Mouse (Mus musculus) olfactory bulb, adult 2 months (tissue): Measurements from ENCODE around the gene Plcb4. TPM values are rescaled to one million over a fixed set of nuclear protein-coding genes. Genes with fewer than 3 reads are reported as not detected.

Experiments
- H3K27ac ChIP-seq: fragments of 200-500 bp; 2 replicates; pipeline ENCODE4 v1.5.1; 2012; ENCODE audit warnings: low read depth, low read length; ENCODE audit not compliant: insufficient read depth
- H3K4me1 ChIP-seq: fragments of 200-500 bp; 2 replicates; pipeline ENCODE4 v1.6.1; 2012; ENCODE audit warnings: low read length; ENCODE audit not compliant: control insufficient read depth, insufficient read depth
- H3K4me3 ChIP-seq: fragments of 200-500 bp; 2 replicates; pipeline ENCODE4 v1.5.1; 2012; ENCODE audit warnings: mild to moderate bottlenecking, low read depth, low read length, moderate library complexity; ENCODE audit not compliant: insufficient read depth
- CTCF ChIP-seq: fragments of 200-500 bp; IDR thresholded peaks from 2 replicates; pipeline ENCODE4 v1.5.1; 2012; ENCODE audit warnings: low read depth, mild to moderate bottlenecking, low read length, moderate library complexity; ENCODE audit not compliant: insufficient read depth
- POLR2A ChIP-seq: fragments of 200-500 bp; IDR thresholded peaks from 2 replicates; pipeline ENCODE4 v1.6.1; 2012; ENCODE audit warnings: mild to moderate bottlenecking, low read depth, low read length, moderate library complexity; ENCODE audit not compliant: insufficient read depth
- WGBS: fragments of 180-500 bp; shearing (Covaris S2); methylation state at CpG from one replicate; pipeline ENCODE4 v1.1.7; 2018; 5-methylcytosine and 5-hydroxymethylcytosine counted together
- polyA plus RNA-seq: library from polyadenylated mRNA; stranded (reverse); fragments of >200 nt; gene quantifications from 2 replicates; pipeline ENCODE4 v1.2.4, GENCODE M21; 2012; ENCODE audit warnings: low replicate concordance; ENCODE audit not compliant: missing spikeins, insufficient read depth, insufficient read length

Plcb4 gene
- polyA plus RNA-seq, 1 experiment = not detected

GRCm38 (mm10) chr2:135759499-135760095 lies 100.8 kb downstream of the Plcb4 start:
- WGBS = 67% methylated on average over 6 of the region's 6 CpGs
- Histone ChIP-seq H3K4me3 (no peak overlapping the region), H3K27ac (no peak overlapping the region), H3K4me1 (no peaks in the 10 kb centered on the region)
- TF ChIP-seq CTCF (no peak), POLR2A (no peak)

- no peak for TF ChIP-seq POLR2A
- no peak for TF ChIP-seq CTCF
- Histone ChIP-seq H3K4me3 (no peak overlapping the region), H3K27ac (no peak overlapping the region), H3K4me1 (no peaks in the 10 kb centered on the region)
- WGBS = 88% methylated on average over 8 of the region's 8 CpGs
These were observed 102.5 kb downstream of the Plcb4 start for GRCm38 (mm10) chr2:135761226-135761802.

- Histone ChIP-seq H3K4me3 (no peak overlapping the region), H3K27ac (no peak overlapping the region), H3K4me1 (peaks cover 2% of the 10 kb centered on the region; the same call in 1 of the 2 replicates)
- TF ChIP-seq POLR2A (no peak), CTCF (no peak)
- 62% methylated on average over 8 of the region's 8 CpGs for WGBS
These were observed 105.9 kb downstream of the Plcb4 start for GRCm38 (mm10) chr2:135764706-135765105.

- H3K4me3 ChIP-seq = no peak overlapping the region
- H3K4me1 ChIP-seq = peaks cover 11% of the 10 kb centered on the region; the same call in 1 of the 2 replicates
- WGBS = 92% methylated on average over 6 of the region's 6 CpGs
- no peak overlapping the region for H3K27ac ChIP-seq
- no peak for TF ChIP-seq CTCF
- TF ChIP-seq POLR2A = no peak
These were observed 107.8 kb downstream of the Plcb4 start for GRCm38 (mm10) chr2:135766471-135767063.

GRCm38 (mm10) chr2:135767535-135767934 lies 108.7 kb downstream of the Plcb4 start:
- Histone ChIP-seq H3K4me3 (no peak overlapping the region), H3K27ac (no peak overlapping the region), H3K4me1 (peaks cover 11% of the 10 kb centered on the region; the same call in 1 of the 2 replicates)
- TF ChIP-seq POLR2A = no peak
- no peak for TF ChIP-seq CTCF
- 81% methylated on average over 5 of the region's 5 CpGs for WGBS

GRCm38 (mm10) chr2:135769701-135770100 lies 110.9 kb downstream of the Plcb4 start:
- peaks cover 15% of the 10 kb centered on the region; the same call in 1 of the 2 replicates for H3K4me1 ChIP-seq
- TF ChIP-seq POLR2A = no peak
- TF ChIP-seq CTCF = no peak
- H3K27ac ChIP-seq = no peak overlapping the region
- no peak overlapping the region for H3K4me3 ChIP-seq
- WGBS = 62% methylated on average over 8 of the region's 8 CpGs

- 83% methylated on average over 9 of the region's 9 CpGs for WGBS
- TF ChIP-seq CTCF (no peak), POLR2A (no peak)
- Histone ChIP-seq H3K4me1 (peaks cover 15% of the 10 kb centered on the region; the same call in 1 of the 2 replicates), H3K4me3 (no peak overlapping the region), H3K27ac (no peak overlapping the region)
These were observed 111.4 kb downstream of the Plcb4 start for GRCm38 (mm10) chr2:135770226-135770625.

GRCm38 (mm10) chr2:135773194-135773972 lies 114.6 kb downstream of the Plcb4 start:
- 56% methylated on average over 10 of the region's 10 CpGs for WGBS
- Histone ChIP-seq H3K27ac (no peak overlapping the region), H3K4me1 (peaks cover 13% of the 10 kb centered on the region; the same call in 1 of the 2 replicates), H3K4me3 (no peak overlapping the region)
- TF ChIP-seq POLR2A = no peak
